Mouse (Mus musculus): ENCODE data around the gene Uggt2.
"Not testable (repeated sequence)": the region's sequence is repeated elsewhere in the genome, so short reads cannot be mapped to it uniquely, and the experiment has no call there.

The Uggt2 gene

GRCm38 (mm10) chr14:118981711-118982428 is 117.4 kb downstream of the Uggt2 start:
- not testable (repeated sequence) for DNase-seq (ENCODE audit: low spot score in 2 of 2)

GRCm38 (mm10) chr14:118980890-118981289 is 118.3 kb downstream of the Uggt2 start:
- no peak for DNase-seq (ENCODE audit: low spot score in 2 of 2)

- DNase-seq (ENCODE audit: low spot score in 2 of 2), result no peak
Measured at GRCm38 (mm10) chr14:118980358-118980757, 118.9 kb downstream of the Uggt2 start.

- DNase-seq (ENCODE audit: low spot score in 2 of 2), result no peak
Measured at GRCm38 (mm10) chr14:118979571-118980325, 119.5 kb downstream of the Uggt2 start.

- DNase-seq (ENCODE audit: low spot score in 2 of 2), result no peak
Measured at GRCm38 (mm10) chr14:118977136-118977816, 122.0 kb downstream of the Uggt2 start.

- DNase-seq (ENCODE audit: low spot score in 2 of 2), result no peak
Measured at GRCm38 (mm10) chr14:118972268-118972667, 127.0 kb downstream of the Uggt2 start.

- DNase-seq (ENCODE audit: low spot score in 2 of 2), result no peak
Measured at GRCm38 (mm10) chr14:118967646-118968045, 131.6 kb downstream of the Uggt2 start.

- DNase-seq (ENCODE audit: low spot score in 2 of 2), result no peak
Measured at GRCm38 (mm10) chr14:118965356-118966000, 133.8 kb downstream of the Uggt2 start.

- DNase-seq (ENCODE audit: low spot score in 2 of 2), result no peak
Measured at GRCm38 (mm10) chr14:118958010-118958409, 141.2 kb downstream of the Uggt2 start.

- DNase-seq (ENCODE audit: low spot score in 2 of 2), result no peak
Measured at GRCm38 (mm10) chr14:118951912-118952583, 147.2 kb downstream of the Uggt2 start.

GRCm38 (mm10) chr14:118948841-118949240 is 150.4 kb downstream of the Uggt2 start:
- DNase-seq (ENCODE audit: low spot score in 2 of 2), result no peak

- no peak for DNase-seq (ENCODE audit: low spot score in 2 of 2)
Measured at GRCm38 (mm10) chr14:118944702-118945101, 154.5 kb downstream of the Uggt2 start.

GRCm38 (mm10) chr14:118942076-118942475 is 157.2 kb downstream of the Uggt2 start:
- no peak for DNase-seq (ENCODE audit: low spot score in 2 of 2)

- DNase-seq (ENCODE audit: low spot score in 2 of 2), result no peak
Measured at GRCm38 (mm10) chr14:118940796-118941495, 158.3 kb downstream of the Uggt2 start.

GRCm38 (mm10) chr14:118938551-118938950 is 160.7 kb downstream of the Uggt2 start:
- no peak for DNase-seq (ENCODE audit: low spot score in 2 of 2)

- peak; percentile 99 to 100 for DNase-seq (ENCODE audit: low spot score in 2 of 2)
Measured at GRCm38 (mm10) chr14:118937533-118938492, 161.4 kb downstream of the Uggt2 start, which contains the start of gene Dnajc3. Gene Dnajc3, plus strand, starts transcription at chr14:118937976.

- DNase-seq (ENCODE audit: low spot score in 2 of 2), result no peak
Measured at GRCm38 (mm10) chr14:118936952-118937351, 162.3 kb downstream of the Uggt2 start.

- DNase-seq (ENCODE audit: low spot score in 2 of 2), result no peak
Measured at GRCm38 (mm10) chr14:118936236-118936635, 163.0 kb downstream of the Uggt2 start.
